Mouse (Mus musculus): ENCODE data around the gene Phex. TPM values are rescaled to one million over a fixed set of nuclear protein-coding genes. Genes with fewer than 3 reads are reported as not detected.

Phex gene
- 0.35 and 0.48 TPM in 2 replicates for polyA plus RNA-seq (2014; fragmentation: Nextera tagmentation; extraction: Ambion mirVana)

DNA sequence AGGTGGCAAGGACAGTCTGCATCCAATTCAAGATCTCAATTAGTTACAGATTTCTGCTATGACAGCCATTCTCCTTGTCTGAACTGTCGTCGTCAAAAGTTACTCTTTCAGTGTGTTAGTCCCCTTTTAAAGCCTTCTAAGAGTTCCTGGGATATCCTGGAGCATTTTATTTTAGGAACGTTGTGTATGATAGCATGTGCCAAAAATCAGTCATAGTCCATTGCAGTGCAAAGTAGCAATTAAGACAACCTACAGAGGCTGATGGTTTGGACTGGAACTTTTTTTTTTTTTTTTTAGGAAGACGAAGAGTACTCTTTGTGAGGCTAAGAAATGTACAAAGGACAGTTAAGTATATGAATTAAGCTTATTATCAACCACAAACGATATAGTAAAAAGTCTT lies at the start of gene Phex:
TSS of gene Phex (minus strand) at position 101 of the 400 bp plus-strand sequence.
- no peaks in the 10 kb centered on the region for H3K4me1 ChIP-seq (ENCODE audit: control insufficient read depth, insufficient read depth, low read length)
- ATAC-seq (ENCODE audit: insufficient number of reproducible peaks, low FRiP score, low TSS enrichment, low read depth) (no peak), DNase-seq (ENCODE audit: low spot score) (no peak)
- no peaks in the 10 kb centered on the region for H3K27me3 ChIP-seq (ENCODE audit: control insufficient read depth, insufficient read depth, low read length)
- no peak within 1 kb of the TSS for H3K4me3 ChIP-seq (ENCODE audit: low read depth, low read length)
- no peak within 1 kb of the TSS for H3K9ac ChIP-seq (ENCODE audit: low read length)
- no peak within 1 kb of the TSS for H3K27ac ChIP-seq (replicated peaks; ENCODE audit: low read depth, low read length)
- H3K36me3 ChIP-seq (ENCODE audit: control insufficient read depth, insufficient read depth, low read length) = no peaks in the 10 kb centered on the region
- no peaks in the 10 kb centered on the region for H3K9me3 ChIP-seq (ENCODE audit: control insufficient read depth, low read length)
- WGBS = 66% methylated on average over 5 of the region's 5 CpGs
- no peak within 1 kb of the TSS for H3K4me2 ChIP-seq (ENCODE audit: low read depth, severe bottlenecking)

DNA sequence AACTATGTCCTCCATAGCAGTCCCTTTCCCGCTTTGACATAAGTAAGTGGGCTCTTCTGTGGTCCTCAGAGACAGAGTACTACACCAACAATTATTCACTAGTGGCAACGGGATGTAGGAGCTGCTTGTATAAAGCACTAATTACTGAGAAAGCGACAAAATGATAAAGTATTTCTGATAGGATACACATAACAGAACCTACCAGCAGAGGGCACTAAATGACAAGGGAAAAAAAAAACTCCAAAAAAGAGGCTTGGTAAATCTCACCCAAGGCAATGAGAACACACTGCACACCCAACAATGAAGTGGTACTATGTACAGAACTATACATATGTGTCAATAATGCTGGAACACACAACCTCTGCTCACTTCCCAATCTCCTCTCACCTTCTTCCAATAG lies 47.6 kb upstream of the Phex start:
- DNase-seq (ENCODE audit: low spot score) (no peak), ATAC-seq (ENCODE audit: insufficient number of reproducible peaks, low FRiP score, low TSS enrichment, low read depth) (no peak)
- no peak overlapping the region for H3K4me2 ChIP-seq (ENCODE audit: low read depth, severe bottlenecking)
- no peaks in the 10 kb centered on the region for H3K36me3 ChIP-seq (ENCODE audit: control insufficient read depth, insufficient read depth, low read length)
- WGBS = 73% methylated on average over 3 of the region's 3 CpGs
- no peak overlapping the region for H3K27ac ChIP-seq (replicated peaks; ENCODE audit: low read depth, low read length)
- H3K9me3 ChIP-seq (ENCODE audit: control insufficient read depth, low read length) = no peaks in the 10 kb centered on the region
- no peak overlapping the region for H3K9ac ChIP-seq (ENCODE audit: low read length)
- H3K4me1 ChIP-seq (ENCODE audit: control insufficient read depth, insufficient read depth, low read length) = no peaks in the 10 kb centered on the region
- H3K27me3 ChIP-seq (ENCODE audit: control insufficient read depth, insufficient read depth, low read length) = no peaks in the 10 kb centered on the region
- H3K4me3 ChIP-seq (ENCODE audit: low read depth, low read length) = no peak overlapping the region

DNA sequence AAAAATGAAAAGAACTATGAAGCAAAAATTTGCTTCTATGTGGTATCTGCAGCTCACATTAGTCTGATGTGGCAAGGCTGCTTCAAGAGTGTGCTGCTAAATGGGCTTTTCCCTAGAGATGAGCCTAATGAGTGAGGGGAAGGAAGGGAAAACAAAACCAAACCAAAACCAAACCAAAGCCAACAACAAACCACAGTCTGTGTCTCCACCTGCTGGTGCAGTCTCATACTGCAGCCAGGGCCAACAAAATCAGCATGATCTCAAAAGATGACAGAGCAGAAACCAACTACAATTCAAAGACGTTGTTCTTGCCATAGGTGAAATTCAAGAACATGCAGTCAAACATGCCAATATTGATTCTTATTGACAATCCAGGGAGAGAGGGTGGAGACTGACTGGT lies 39.3 kb upstream of the Phex start:
- Histone ChIP-seq H3K27ac (replicated peaks; ENCODE audit: low read depth, low read length) (no peak overlapping the region), H3K4me1 (ENCODE audit: control insufficient read depth, insufficient read depth, low read length) (no peaks in the 10 kb centered on the region), H3K36me3 (ENCODE audit: control insufficient read depth, insufficient read depth, low read length) (no peaks in the 10 kb centered on the region), H3K9me3 (ENCODE audit: control insufficient read depth, low read length) (no peaks in the 10 kb centered on the region), H3K27me3 (ENCODE audit: control insufficient read depth, insufficient read depth, low read length) (no peaks in the 10 kb centered on the region), H3K4me2 (ENCODE audit: low read depth, severe bottlenecking) (no peak overlapping the region), H3K4me3 (ENCODE audit: low read depth, low read length) (no peak overlapping the region), H3K9ac (ENCODE audit: low read length) (no peak overlapping the region)
- ATAC-seq (ENCODE audit: insufficient number of reproducible peaks, low FRiP score, low TSS enrichment, low read depth) = no peak
- WGBS = 62% methylated on average over 1 of the region's 1 CpGs
- DNase-seq (ENCODE audit: low spot score) = peak; percentile 68

DNA sequence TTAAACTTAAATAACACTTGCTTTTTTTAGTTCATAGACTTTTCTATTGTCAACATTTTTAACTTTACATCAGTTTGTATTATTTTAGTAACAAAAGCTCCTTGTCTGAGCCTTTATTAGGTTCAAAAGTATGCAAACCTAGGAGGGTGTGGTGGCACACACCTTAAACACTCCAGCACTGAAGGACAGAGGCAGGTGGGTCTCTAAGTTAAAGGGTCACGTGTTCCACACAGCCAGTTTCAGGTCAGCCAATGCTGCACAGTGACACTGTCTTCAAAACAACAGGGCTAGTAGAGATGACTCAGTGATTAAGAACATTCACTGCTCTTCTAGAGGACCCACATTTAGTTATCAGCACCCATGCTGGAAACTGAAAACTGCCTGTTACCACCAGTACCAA lies 33.9 kb upstream of the Phex start:
- ATAC-seq (ENCODE audit: insufficient number of reproducible peaks, low FRiP score, low TSS enrichment, low read depth) (no peak), DNase-seq (ENCODE audit: low spot score) (no peak)
- Histone ChIP-seq H3K4me1 (ENCODE audit: control insufficient read depth, insufficient read depth, low read length) (no peaks in the 10 kb centered on the region), H3K36me3 (ENCODE audit: control insufficient read depth, insufficient read depth, low read length) (no peaks in the 10 kb centered on the region), H3K4me3 (ENCODE audit: low read depth, low read length) (no peak overlapping the region), H3K9ac (ENCODE audit: low read length) (no peak overlapping the region), H3K4me2 (ENCODE audit: low read depth, severe bottlenecking) (no peak overlapping the region), H3K9me3 (ENCODE audit: control insufficient read depth, low read length) (no peaks in the 10 kb centered on the region), H3K27ac (replicated peaks; ENCODE audit: low read depth, low read length) (no peak overlapping the region), H3K27me3 (ENCODE audit: control insufficient read depth, insufficient read depth, low read length) (no peaks in the 10 kb centered on the region)
- 95% methylated on average over 1 of the region's 1 CpGs for WGBS

DNA sequence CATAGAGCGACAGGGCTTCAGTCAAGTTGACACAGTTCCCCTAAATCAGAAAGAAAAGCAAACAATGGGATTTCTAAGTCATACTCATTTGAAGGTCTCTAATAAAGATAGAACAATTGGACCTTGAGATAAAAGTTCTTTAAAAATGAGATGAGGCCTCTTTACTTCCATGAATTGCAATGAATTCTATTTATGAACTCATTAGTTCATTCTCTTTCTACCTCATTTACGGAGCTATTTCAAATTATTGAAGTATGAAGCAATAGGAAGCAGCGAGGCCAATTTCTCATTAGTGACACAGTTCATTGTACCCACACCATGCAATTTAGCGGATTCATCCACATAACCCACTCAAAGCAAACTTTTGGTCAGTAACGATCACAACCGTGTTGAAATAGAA lies 32.3 kb upstream of the Phex start:
- no peaks in the 10 kb centered on the region for H3K9me3 ChIP-seq (ENCODE audit: control insufficient read depth, low read length)
- H3K27me3 ChIP-seq (ENCODE audit: control insufficient read depth, insufficient read depth, low read length) = no peaks in the 10 kb centered on the region
- no peak for DNase-seq (ENCODE audit: low spot score)
- ATAC-seq (ENCODE audit: insufficient number of reproducible peaks, low FRiP score, low TSS enrichment, low read depth) = no peak
- H3K4me1 ChIP-seq (ENCODE audit: control insufficient read depth, insufficient read depth, low read length) = no peaks in the 10 kb centered on the region
- WGBS = 87% methylated on average over 6 of the region's 6 CpGs
- no peak overlapping the region for H3K4me2 ChIP-seq (ENCODE audit: low read depth, severe bottlenecking)
- no peak overlapping the region for H3K9ac ChIP-seq (ENCODE audit: low read length)
- H3K27ac ChIP-seq (replicated peaks; ENCODE audit: low read depth, low read length) = no peak overlapping the region
- no peaks in the 10 kb centered on the region for H3K36me3 ChIP-seq (ENCODE audit: control insufficient read depth, insufficient read depth, low read length)
- H3K4me3 ChIP-seq (ENCODE audit: low read depth, low read length) = no peak overlapping the region

DNA sequence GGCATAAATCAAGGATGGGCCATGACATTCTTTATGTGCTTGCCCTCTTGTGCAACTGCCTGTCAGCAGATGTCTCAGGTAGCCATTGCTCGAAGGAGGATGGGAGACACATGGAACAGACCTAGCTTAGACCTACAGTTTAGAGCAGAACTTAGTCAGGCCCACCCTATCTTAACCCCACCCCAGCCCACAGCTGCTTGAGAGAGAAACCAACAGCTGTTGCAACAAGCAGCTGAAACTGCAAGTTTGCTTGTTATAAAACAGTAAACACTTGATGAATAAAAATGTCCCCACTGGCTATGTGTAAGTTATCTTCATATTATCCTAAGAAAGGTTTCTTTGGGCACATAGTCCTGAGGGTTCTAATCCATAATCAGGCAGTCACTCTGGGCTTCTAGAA lies 19.7 kb upstream of the Phex start:
- Histone ChIP-seq H3K4me2 (ENCODE audit: low read depth, severe bottlenecking) (no peak overlapping the region), H3K27me3 (ENCODE audit: control insufficient read depth, insufficient read depth, low read length) (no peaks in the 10 kb centered on the region), H3K9me3 (ENCODE audit: control insufficient read depth, low read length) (no peaks in the 10 kb centered on the region), H3K27ac (replicated peaks; ENCODE audit: low read depth, low read length) (no peak overlapping the region), H3K4me1 (ENCODE audit: control insufficient read depth, insufficient read depth, low read length) (no peaks in the 10 kb centered on the region), H3K36me3 (ENCODE audit: control insufficient read depth, insufficient read depth, low read length) (no peaks in the 10 kb centered on the region), H3K4me3 (ENCODE audit: low read depth, low read length) (no peak overlapping the region), H3K9ac (ENCODE audit: low read length) (no peak overlapping the region)
- WGBS = 89% methylated on average over 1 of the region's 1 CpGs
- ATAC-seq (ENCODE audit: insufficient number of reproducible peaks, low FRiP score, low TSS enrichment, low read depth) = no peak
- DNase-seq (ENCODE audit: low spot score) = no peak

DNA sequence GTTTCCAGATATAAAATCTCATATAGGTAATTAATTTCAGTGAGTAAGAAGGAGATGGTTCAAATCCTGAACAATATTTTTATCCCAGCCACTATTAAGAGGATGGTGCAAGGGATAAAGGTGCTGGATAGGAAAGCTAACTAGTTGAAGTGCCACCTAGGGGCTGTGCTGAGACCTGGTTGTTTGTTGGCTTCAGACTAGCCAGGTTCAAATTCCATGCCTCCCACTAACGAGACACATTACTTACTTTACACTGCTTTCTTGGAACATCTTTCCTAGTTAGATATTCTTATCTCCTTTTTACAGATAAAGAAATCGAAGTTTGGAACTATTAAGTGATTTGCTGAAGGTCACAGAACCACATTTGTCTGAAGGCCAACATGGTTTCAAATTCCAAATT lies 4.3 kb upstream of the Phex start:
- no peak overlapping the region for H3K9ac ChIP-seq (ENCODE audit: low read length)
- H3K4me3 ChIP-seq (ENCODE audit: low read depth, low read length) = no peak overlapping the region
- no peak overlapping the region for H3K27ac ChIP-seq (replicated peaks; ENCODE audit: low read depth, low read length)
- no peaks in the 10 kb centered on the region for H3K27me3 ChIP-seq (ENCODE audit: control insufficient read depth, insufficient read depth, low read length)
- WGBS = 59% methylated on average over 2 of the region's 2 CpGs
- no peaks in the 10 kb centered on the region for H3K36me3 ChIP-seq (ENCODE audit: control insufficient read depth, insufficient read depth, low read length)
- no peaks in the 10 kb centered on the region for H3K4me1 ChIP-seq (ENCODE audit: control insufficient read depth, insufficient read depth, low read length)
- DNase-seq (ENCODE audit: low spot score) = no peak
- no peak for ATAC-seq (ENCODE audit: insufficient number of reproducible peaks, low FRiP score, low TSS enrichment, low read depth)
- H3K4me2 ChIP-seq (ENCODE audit: low read depth, severe bottlenecking) = no peak overlapping the region
- H3K9me3 ChIP-seq (ENCODE audit: control insufficient read depth, low read length) = no peaks in the 10 kb centered on the region

DNA sequence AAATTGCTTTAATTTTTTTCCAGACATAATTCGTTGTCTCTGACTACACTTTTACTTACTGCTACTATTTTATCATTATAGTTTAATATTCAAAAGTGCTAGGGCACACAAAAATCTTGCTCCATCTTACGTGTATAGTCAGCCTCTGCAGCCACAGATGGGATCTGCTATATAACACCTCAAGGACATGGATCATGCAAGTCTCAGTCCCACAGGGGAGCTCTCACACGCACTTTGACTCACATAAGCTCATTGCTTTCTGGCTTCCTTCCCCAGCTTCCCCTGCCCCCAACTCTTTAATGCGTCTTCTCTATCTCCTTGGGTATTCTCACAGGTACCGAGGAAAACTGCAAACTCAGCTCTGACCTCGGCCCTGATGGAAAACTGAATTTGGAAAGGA lies 10.2 kb downstream of the Phex start:
- Histone ChIP-seq H3K36me3 (ENCODE audit: control insufficient read depth, insufficient read depth, low read length) (no peaks in the 10 kb centered on the region), H3K9me3 (ENCODE audit: control insufficient read depth, low read length) (no peaks in the 10 kb centered on the region), H3K4me3 (ENCODE audit: low read depth, low read length) (no peak overlapping the region), H3K4me1 (ENCODE audit: control insufficient read depth, insufficient read depth, low read length) (no peaks in the 10 kb centered on the region), H3K9ac (ENCODE audit: low read length) (no peak overlapping the region), H3K4me2 (ENCODE audit: low read depth, severe bottlenecking) (no peak overlapping the region), H3K27me3 (ENCODE audit: control insufficient read depth, insufficient read depth, low read length) (no peaks in the 10 kb centered on the region), H3K27ac (replicated peaks; ENCODE audit: low read depth, low read length) (no peak overlapping the region)
- ATAC-seq (ENCODE audit: insufficient number of reproducible peaks, low FRiP score, low TSS enrichment, low read depth) (no peak), DNase-seq (ENCODE audit: low spot score) (no peak)
- 76% methylated on average over 6 of the region's 6 CpGs for WGBS

DNA sequence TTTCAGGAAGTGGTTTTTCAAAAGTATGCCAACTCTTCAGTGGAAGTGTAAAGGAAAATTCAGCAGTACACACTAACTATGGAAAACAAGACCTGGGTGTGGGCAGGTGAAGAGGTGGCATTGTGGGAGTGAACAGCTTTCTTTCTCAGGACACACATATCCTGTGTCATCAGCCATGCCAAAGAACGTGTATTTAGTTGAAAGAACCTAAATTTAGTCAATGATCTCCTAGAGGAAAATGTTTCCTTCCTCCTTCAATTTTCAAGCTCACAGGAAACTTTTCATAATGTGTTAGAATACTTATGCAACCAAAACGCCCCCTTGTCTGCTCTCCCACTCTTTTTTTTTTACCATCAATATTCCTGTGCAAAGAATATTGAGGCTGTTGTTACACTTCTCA lies 23.9 kb downstream of the Phex start:
- no peaks in the 10 kb centered on the region for H3K36me3 ChIP-seq (ENCODE audit: control insufficient read depth, insufficient read depth, low read length)
- no peak overlapping the region for H3K4me2 ChIP-seq (ENCODE audit: low read depth, severe bottlenecking)
- H3K4me3 ChIP-seq (ENCODE audit: low read depth, low read length) = no peak overlapping the region
- 65% methylated on average over 2 of the region's 2 CpGs for WGBS
- H3K9me3 ChIP-seq (ENCODE audit: control insufficient read depth, low read length) = no peaks in the 10 kb centered on the region
- no peak for ATAC-seq (ENCODE audit: insufficient number of reproducible peaks, low FRiP score, low TSS enrichment, low read depth)
- no peak overlapping the region for H3K27ac ChIP-seq (replicated peaks; ENCODE audit: low read depth, low read length)
- no peak overlapping the region for H3K9ac ChIP-seq (ENCODE audit: low read length)
- 0 out of 2 replicates have a peak, but pooled peaks cover 2% of the 10 kb centered on the region for H3K27me3 ChIP-seq (ENCODE audit: control insufficient read depth, insufficient read depth, low read length)
- DNase-seq (ENCODE audit: low spot score) = no peak
- H3K4me1 ChIP-seq (ENCODE audit: control insufficient read depth, insufficient read depth, low read length) = no peaks in the 10 kb centered on the region
